Mouse (Mus musculus): Measurements from ENCODE around the gene Slc25a36. TPM values are rescaled to one million over a fixed set of nuclear protein-coding genes. Genes with fewer than 3 reads are reported as not detected.

The Slc25a36 gene
- polyA plus RNA-seq, 1 experiment from 2014 or later = 100.0 TPM

GRCm38 (mm10) chr9:97098985-97099384 lies 12.0 kb downstream of the Slc25a36 start:
- Histone ChIP-seq H3K27ac (replicated peaks; ENCODE audit: low read depth, low read length) (no peak overlapping the region), H3K4me3 (replicated peaks; ENCODE audit: low read depth, low read length) (no peak overlapping the region), H3K36me3 (ENCODE audit: control insufficient read depth, insufficient read depth, low read length) (peaks cover 46% of the 10 kb centered on the region), H3K4me2 (ENCODE audit: low read length) (no peak overlapping the region), H3K27me3 (ENCODE audit: control insufficient read depth, insufficient read depth, low read length) (no peaks in the 10 kb centered on the region), H3K9ac (replicated peaks; ENCODE audit: low read length) (no peak overlapping the region), H3K4me1 (ENCODE audit: control insufficient read depth, insufficient read depth, low read length) (0 out of 2 replicates have a peak, but pooled peaks cover 4% of the 10 kb centered on the region), H3K9me3 (ENCODE audit: control insufficient read depth, low read length) (no peaks in the 10 kb centered on the region)
- ATAC-seq (ENCODE audit: low FRiP score, low TSS enrichment) (no peak), DNase-seq (no peak)
- WGBS = 92% methylated on average over 4 of the region's 4 CpGs

GRCm38 (mm10) chr9:97096180-97096579 lies 14.8 kb downstream of the Slc25a36 start:
- H3K27ac ChIP-seq (replicated peaks; ENCODE audit: low read depth, low read length) = no peak overlapping the region
- no peak overlapping the region for H3K4me3 ChIP-seq (replicated peaks; ENCODE audit: low read depth, low read length)
- no peaks in the 10 kb centered on the region for H3K9me3 ChIP-seq (ENCODE audit: control insufficient read depth, low read length)
- no peak overlapping the region for H3K9ac ChIP-seq (replicated peaks; ENCODE audit: low read length)
- no peaks in the 10 kb centered on the region for H3K4me1 ChIP-seq (ENCODE audit: control insufficient read depth, insufficient read depth, low read length)
- no peak overlapping the region for H3K4me2 ChIP-seq (ENCODE audit: low read length)
- ATAC-seq (ENCODE audit: low FRiP score, low TSS enrichment) (no peak), DNase-seq (no peak)
- H3K27me3 ChIP-seq (ENCODE audit: control insufficient read depth, insufficient read depth, low read length) = no peaks in the 10 kb centered on the region
- 93% methylated on average over 1 of the region's 1 CpGs for WGBS
- peaks cover 58% of the 10 kb centered on the region for H3K36me3 ChIP-seq (ENCODE audit: control insufficient read depth, insufficient read depth, low read length)

GRCm38 (mm10) chr9:97087850-97088249 lies 23.1 kb downstream of the Slc25a36 start:
- ATAC-seq (ENCODE audit: low FRiP score, low TSS enrichment) (no peak), DNase-seq (no peak)
- H3K9ac ChIP-seq (replicated peaks; ENCODE audit: low read length) = no peak overlapping the region

GRCm38 (mm10) chr9:97084628-97085027 lies 26.3 kb downstream of the Slc25a36 start:
- no peak overlapping the region for H3K9ac ChIP-seq (replicated peaks; ENCODE audit: low read length)
- H3K36me3 ChIP-seq (ENCODE audit: control insufficient read depth, insufficient read depth, low read length) = peaks cover 32% of the 10 kb centered on the region
- H3K27me3 ChIP-seq (ENCODE audit: control insufficient read depth, insufficient read depth, low read length) = no peaks in the 10 kb centered on the region
- H3K4me2 ChIP-seq (ENCODE audit: low read length) = no peak overlapping the region
- WGBS = 89% methylated on average over 2 of the region's 2 CpGs
- ATAC-seq (ENCODE audit: low FRiP score, low TSS enrichment) = no peak
- H3K27ac ChIP-seq (replicated peaks; ENCODE audit: low read depth, low read length) = no peak overlapping the region
- H3K9me3 ChIP-seq (ENCODE audit: control insufficient read depth, low read length) = no peaks in the 10 kb centered on the region
- no peak overlapping the region for H3K4me3 ChIP-seq (replicated peaks; ENCODE audit: low read depth, low read length)
- no peak for DNase-seq
- H3K4me1 ChIP-seq (ENCODE audit: control insufficient read depth, insufficient read depth, low read length) = no peaks in the 10 kb centered on the region

More at GRCm38 (mm10) chr9:97087850-97088249, 23.1 kb downstream of the Slc25a36 start:
- H3K27ac ChIP-seq (replicated peaks; ENCODE audit: low read depth, low read length) = no peak overlapping the region
- H3K4me1 ChIP-seq (ENCODE audit: control insufficient read depth, insufficient read depth, low read length) = no peaks in the 10 kb centered on the region
- peaks cover 25% of the 10 kb centered on the region for H3K36me3 ChIP-seq (ENCODE audit: control insufficient read depth, insufficient read depth, low read length)
- no peak overlapping the region for H3K4me2 ChIP-seq (ENCODE audit: low read length)
- H3K4me3 ChIP-seq (replicated peaks; ENCODE audit: low read depth, low read length) = no peak overlapping the region
- no peaks in the 10 kb centered on the region for H3K27me3 ChIP-seq (ENCODE audit: control insufficient read depth, insufficient read depth, low read length)
- H3K9me3 ChIP-seq (ENCODE audit: control insufficient read depth, low read length) = no peaks in the 10 kb centered on the region

- H3K27me3 ChIP-seq (ENCODE audit: control insufficient read depth, insufficient read depth, low read length) = no peaks in the 10 kb centered on the region
- ATAC-seq (ENCODE audit: low FRiP score, low TSS enrichment) (no peak), DNase-seq (no peak)
- no peaks in the 10 kb centered on the region for H3K9me3 ChIP-seq (ENCODE audit: control insufficient read depth, low read length)
- H3K36me3 ChIP-seq (ENCODE audit: control insufficient read depth, insufficient read depth, low read length) = peaks cover 43% of the 10 kb centered on the region
- no peaks in the 10 kb centered on the region for H3K4me1 ChIP-seq (ENCODE audit: control insufficient read depth, insufficient read depth, low read length)
- 89% methylated on average over 4 of the region's 4 CpGs for WGBS
- no peak overlapping the region for H3K4me2 ChIP-seq (ENCODE audit: low read length)
- H3K9ac ChIP-seq (replicated peaks; ENCODE audit: low read length) = no peak overlapping the region
- no peak overlapping the region for H3K4me3 ChIP-seq (replicated peaks; ENCODE audit: low read depth, low read length)
- H3K27ac ChIP-seq (replicated peaks; ENCODE audit: low read depth, low read length) = no peak overlapping the region
These were observed 29.7 kb downstream of the Slc25a36 start for GRCm38 (mm10) chr9:97081106-97081862.

GRCm38 (mm10) chr9:97069911-97070310 lies 41.0 kb downstream of the Slc25a36 start:
- Histone ChIP-seq H3K36me3 (ENCODE audit: control insufficient read depth, insufficient read depth, low read length) (no peaks in the 10 kb centered on the region), H3K9me3 (ENCODE audit: control insufficient read depth, low read length) (no peaks in the 10 kb centered on the region), H3K4me3 (replicated peaks; ENCODE audit: low read depth, low read length) (no peak overlapping the region), H3K27me3 (ENCODE audit: control insufficient read depth, insufficient read depth, low read length) (no peaks in the 10 kb centered on the region), H3K27ac (replicated peaks; ENCODE audit: low read depth, low read length) (no peak overlapping the region), H3K4me2 (ENCODE audit: low read length) (no peak overlapping the region), H3K9ac (replicated peaks; ENCODE audit: low read length) (no peak overlapping the region), H3K4me1 (ENCODE audit: control insufficient read depth, insufficient read depth, low read length) (peaks cover 10% of the 10 kb centered on the region; the same call in 1 of the 2 replicates)
- ATAC-seq (ENCODE audit: low FRiP score, low TSS enrichment) = no peak
- DNase-seq = no peak
- 71% methylated on average over 5 of the region's 5 CpGs for WGBS

GRCm38 (mm10) chr9:97069466-97069865 lies 41.5 kb downstream of the Slc25a36 start:
- no peak for ATAC-seq (ENCODE audit: low FRiP score, low TSS enrichment)
- Histone ChIP-seq H3K9ac (replicated peaks; ENCODE audit: low read length) (no peak overlapping the region), H3K4me3 (replicated peaks; ENCODE audit: low read depth, low read length) (no peak overlapping the region), H3K4me2 (ENCODE audit: low read length) (no peak overlapping the region), H3K36me3 (ENCODE audit: control insufficient read depth, insufficient read depth, low read length) (no peaks in the 10 kb centered on the region), H3K27me3 (ENCODE audit: control insufficient read depth, insufficient read depth, low read length) (no peaks in the 10 kb centered on the region), H3K4me1 (ENCODE audit: control insufficient read depth, insufficient read depth, low read length) (peaks cover 10% of the 10 kb centered on the region; the same call in 1 of the 2 replicates), H3K27ac (replicated peaks; ENCODE audit: low read depth, low read length) (no peak overlapping the region), H3K9me3 (ENCODE audit: control insufficient read depth, low read length) (no peaks in the 10 kb centered on the region)
- 94% methylated on average over 5 of the region's 5 CpGs for WGBS
- DNase-seq = no peak

GRCm38 (mm10) chr9:97068201-97069095 lies 42.5 kb downstream of the Slc25a36 start:
- Histone ChIP-seq H3K4me1 (ENCODE audit: control insufficient read depth, insufficient read depth, low read length) (peaks cover 10% of the 10 kb centered on the region; the same call in 1 of the 2 replicates), H3K4me3 (replicated peaks; ENCODE audit: low read depth, low read length) (no peak overlapping the region), H3K9ac (replicated peaks; ENCODE audit: low read length) (no peak overlapping the region), H3K4me2 (ENCODE audit: low read length) (no peak overlapping the region), H3K36me3 (ENCODE audit: control insufficient read depth, insufficient read depth, low read length) (no peaks in the 10 kb centered on the region), H3K9me3 (ENCODE audit: control insufficient read depth, low read length) (no peaks in the 10 kb centered on the region), H3K27ac (replicated peaks; ENCODE audit: low read depth, low read length) (no peak overlapping the region), H3K27me3 (ENCODE audit: control insufficient read depth, insufficient read depth, low read length) (no peaks in the 10 kb centered on the region)
- WGBS = 50% methylated on average over 9 of the region's 9 CpGs
- DNase-seq (peak; percentile 97), ATAC-seq (ENCODE audit: low FRiP score, low TSS enrichment) (peak; percentile 57; the same call in 1 of the 2 replicates)
